Mouse (Mus musculus) testis, adult 2 months (tissue): ENCODE measurements at regions not wholly inside any gene's neighbourhood (a gene's known extent, or its start where the extent isn't known, plus 50 kb on each side); places are given as distances from the start of the nearest gene placed in this dataset.

Experiments used
- H3K27ac ChIP-seq: fragments of 200-500 bp; 2 replicates; pipeline ENCODE4 v1.5.1; 2012; ENCODE audit warnings: low read depth, low read length; ENCODE audit not compliant: control insufficient read depth, insufficient read depth
- H3K27me3 ChIP-seq: fragments of 200-500 bp; 2 replicates; pipeline ENCODE4 v1.6.1; 2012; ENCODE audit warnings: mild to moderate bottlenecking, low read length, moderate library complexity; ENCODE audit not compliant: control insufficient read depth, insufficient read depth
- H3K36me3 ChIP-seq: fragments of 200-500 bp; 2 replicates; pipeline ENCODE4 v1.6.1; 2012; ENCODE audit warnings: mild to moderate bottlenecking, low read length; ENCODE audit not compliant: control insufficient read depth, insufficient read depth
- H3K4me1 ChIP-seq: fragments of 200-500 bp; 2 replicates; pipeline ENCODE4 v1.6.1; 2012; ENCODE audit warnings: low read length; ENCODE audit not compliant: control insufficient read depth, insufficient read depth
- H3K4me3 ChIP-seq: fragments of 200-500 bp; 2 replicates; pipeline ENCODE4 v1.5.1; 2012; ENCODE audit warnings: low read depth, mild to moderate bottlenecking, low read length, moderate library complexity, mixed read lengths; ENCODE audit not compliant: control insufficient read depth
- CTCF ChIP-seq: fragments of 200-500 bp; IDR thresholded peaks from 2 replicates; pipeline ENCODE4 v1.5.1; 2012; ENCODE audit warnings: low read depth, mild to moderate bottlenecking, inconsistent platforms, low read length, moderate library complexity; ENCODE audit not compliant: control insufficient read depth, insufficient read depth, insufficient replicate concordance
- POLR2A ChIP-seq: fragments of 200-500 bp; IDR thresholded peaks from 2 replicates; pipeline ENCODE4 v1.6.1; 2012; ENCODE audit warnings: low read depth, mild to moderate bottlenecking, inconsistent platforms, low read length, moderate library complexity; ENCODE audit not compliant: control insufficient read depth

DNA sequence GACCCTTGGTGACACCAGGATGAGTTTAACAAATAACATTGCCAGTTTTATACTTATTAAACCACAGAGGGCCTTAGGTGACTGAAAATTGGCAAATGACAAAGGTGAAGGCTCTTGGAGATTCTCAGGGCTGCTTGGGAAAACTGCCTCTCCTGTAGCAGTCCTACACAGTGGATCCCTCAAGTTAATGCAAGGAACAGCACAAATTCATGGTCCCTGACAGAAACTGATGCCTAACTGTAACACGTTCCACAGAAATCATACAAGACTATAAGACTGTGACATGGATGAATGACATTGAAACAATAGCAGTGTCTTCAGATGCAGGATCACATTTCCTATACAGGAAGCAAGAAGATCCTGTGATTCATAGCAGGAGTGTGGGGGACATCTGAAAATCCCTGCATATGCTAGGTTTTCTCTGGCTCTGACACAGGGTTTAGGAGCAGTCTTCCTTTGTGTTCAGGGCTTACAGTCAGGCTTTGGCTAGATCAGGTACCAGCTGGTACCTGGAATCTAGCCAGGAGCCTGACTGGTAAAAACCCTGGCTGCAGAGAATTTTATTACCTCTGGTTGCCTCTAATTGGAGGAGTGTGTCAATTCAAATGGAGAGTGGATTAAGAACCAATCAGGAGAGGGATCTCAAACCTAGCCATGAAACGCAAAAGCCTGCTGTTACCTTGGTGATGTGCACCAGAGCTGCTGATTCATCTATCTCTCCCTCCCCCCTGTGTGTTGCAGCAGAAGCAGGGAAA, 468.9 kb upstream of the Ndn start:
- H3K27ac ChIP-seq, result no peak overlapping the region
- H3K36me3 ChIP-seq, result no peaks in the 10 kb centered on the region
- no peaks in the 10 kb centered on the region for H3K27me3 ChIP-seq
- no peak overlapping the region for H3K4me3 ChIP-seq
- TF ChIP-seq POLR2A (no peak), CTCF (no peak)
- H3K4me1 ChIP-seq, result no peaks in the 10 kb centered on the region

DNA sequence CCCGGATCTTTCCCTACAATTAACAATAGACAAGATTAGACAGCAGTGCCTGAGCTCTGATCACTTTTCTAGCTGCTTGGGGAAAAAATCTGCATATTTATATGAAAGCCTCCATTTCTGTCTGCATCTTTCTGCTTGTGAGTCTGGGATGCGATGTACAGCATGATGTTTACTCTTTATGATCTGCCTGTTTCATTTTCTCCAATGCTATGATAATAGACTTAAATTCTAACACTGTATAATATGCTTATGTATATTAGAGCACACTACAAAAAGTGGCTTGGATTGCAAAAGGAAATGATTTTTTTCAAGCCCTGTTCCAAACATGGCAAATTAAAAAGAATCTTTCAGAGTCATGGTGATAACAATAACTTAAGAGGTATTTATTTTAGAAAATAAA, 468.3 kb upstream of the Ndn start:
- no peak overlapping the region for H3K27ac ChIP-seq
- no peak for TF ChIP-seq POLR2A
- no peak for TF ChIP-seq CTCF

DNA sequence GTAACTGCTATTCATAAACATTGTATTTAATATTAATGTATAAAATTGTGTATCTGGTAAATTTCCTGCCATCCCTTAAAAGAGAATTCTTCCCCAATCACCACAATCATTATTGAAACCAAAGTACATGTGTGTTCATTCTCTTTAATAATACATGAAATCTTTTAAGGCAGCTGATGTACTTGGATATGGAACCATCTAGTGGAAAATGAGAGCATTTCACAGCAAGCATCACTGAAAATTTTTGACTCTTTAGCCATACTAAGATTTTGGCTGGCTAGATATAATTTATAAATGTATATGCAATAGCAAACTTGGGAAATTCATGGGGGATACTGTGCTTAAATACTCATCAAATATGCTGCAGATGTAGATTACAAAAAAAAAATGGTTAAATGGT, 467.8 kb upstream of the Ndn start:
- H3K4me3 ChIP-seq, result no peak overlapping the region
- TF ChIP-seq POLR2A, result no peak
- no peak for TF ChIP-seq CTCF
- no peaks in the 10 kb centered on the region for H3K4me1 ChIP-seq
- H3K27me3 ChIP-seq, result no peaks in the 10 kb centered on the region
- no peaks in the 10 kb centered on the region for H3K36me3 ChIP-seq
- no peak overlapping the region for H3K27ac ChIP-seq

More for the DNA sequence above, 468.3 kb upstream of the Ndn start:
- Histone ChIP-seq H3K4me1 (no peaks in the 10 kb centered on the region), H3K36me3 (no peaks in the 10 kb centered on the region), H3K27me3 (no peaks in the 10 kb centered on the region), H3K4me3 (no peak overlapping the region)
